8 mouse cellular contexts compared by ENCODE assay signal in the genomic region with DNA sequence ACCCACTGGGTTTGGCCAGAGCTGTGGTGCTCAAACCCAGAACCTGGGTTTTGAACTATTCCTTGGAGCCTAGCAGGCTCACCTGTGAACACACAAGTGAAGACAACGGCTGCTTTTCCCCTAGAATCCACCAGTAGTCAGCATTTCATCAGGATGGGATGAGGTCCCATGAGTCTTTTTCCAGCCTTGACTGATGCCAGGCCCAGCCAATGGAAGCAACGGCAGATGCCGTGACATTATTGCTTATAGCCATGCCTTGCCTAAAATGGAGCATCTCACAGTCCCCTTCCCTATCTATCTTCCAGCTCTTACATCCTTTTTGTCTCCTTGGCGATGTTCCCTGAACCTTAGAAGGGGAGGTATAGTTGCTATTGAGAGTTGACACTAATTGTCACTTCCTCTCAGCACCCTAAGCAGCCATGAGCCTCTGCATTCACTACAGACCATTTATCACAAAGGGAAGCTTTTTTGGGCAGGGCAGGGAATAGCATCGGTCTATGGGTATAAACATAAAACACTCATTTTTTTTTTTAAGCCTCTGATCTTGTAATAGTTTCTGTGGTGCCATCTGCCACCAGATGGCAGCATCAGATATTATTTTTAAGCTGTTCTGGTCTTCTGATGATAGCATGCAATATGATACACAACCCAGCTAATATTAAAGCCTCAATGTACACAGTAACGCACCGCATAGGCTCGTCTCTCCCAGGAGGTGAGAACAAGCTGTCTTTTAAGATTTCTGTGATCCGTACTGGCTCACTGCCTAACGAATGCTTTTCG. TPM values are rescaled to one million over a fixed set of nuclear protein-coding genes. Genes with fewer than 3 reads are reported as not detected.
DNase-seq lines count a peak whose midpoint lies in the region; ATAC-seq lines count a peak whose summit lies in the region.

No protein-coding gene starts in this region.

- ATAC-seq in frontal cortex, adult (ENCODE audit: low TSS enrichment), result peak; percentile 86

- peak; percentile 19 to 77 for DNase-seq in adrenal gland, adult (ENCODE audit: inconsistent age in 2 of 2, low spot score in 1 of 2)
- no peak for DNase-seq in adrenal gland, postnatal 4 days (ENCODE audit: low spot score in 2 of 2)
- peak; percentile 20 for DNase-seq in urinary bladder, postnatal 14 days (ENCODE audit: low spot score)
- no peak for DNase-seq in urinary bladder, adult 18-20 months (ENCODE audit: low spot score in 2 of 2)
- DNase-seq in kidney, postnatal 14 days, result peak; percentile 54
- DNase-seq in mesoderm, embryonic 11.5 days (ENCODE audit: low read depth, low spot score), result peak; percentile 62
- DNase-seq in telencephalon, adult 2 months (ENCODE audit: low read depth, low spot score), result peak; percentile 61

RNA-seq across cellular contexts. Expression of gene Qrfpr, which starts 12.1 kb away (rescaled TPM):
- not detected for total RNA-seq in adrenal gland, postnatal 4 days (2021)

RNA-seq across cellular contexts. Expression of gene D3Ertd254e, which starts 59.1 kb away (rescaled TPM):
- 10 to 100 TPM; 10.9 to 11.8 TPM for total RNA-seq in adrenal gland, postnatal 4 days (2021)

Comparison
In these comparisons a context has a peak if more than half of its experiments do, and no peak if none do; other contexts are left out.
1. DNase-seq: peak in adrenal gland, adult (2 of 2), urinary bladder, postnatal 14 days (single experiment), kidney, postnatal 14 days (single experiment), mesoderm, embryonic 11.5 days (single experiment) and telencephalon, adult 2 months (single experiment); none in adrenal gland, postnatal 4 days (0 of 2) and urinary bladder, adult 18-20 months (0 of 2).